Mouse (Mus musculus): ENCODE results near the gene Anxa6. TPM values are rescaled to one million over a fixed set of nuclear protein-coding genes. Genes with fewer than 3 reads are reported as not detected.
A peak's percentile ranks its signal among the peaks of the same experiment; 100 is the strongest.

Anxa6 gene
- total RNA-seq, 2 experiments from 2014 or later, result 70.0 to 70.2 TPM

- no peak for DNase-seq
- intact Hi-C loops (cut with DNase I), result no loop called here
These were observed 1.8 kb downstream of the Anxa6 start for GRCm38 (mm10) chr11:55031211-55031990.

- DNase-seq, result no peak
- intact Hi-C loops (cut with DNase I), result no loop called here
These were observed 4.7 kb downstream of the Anxa6 start for GRCm38 (mm10) chr11:55028509-55028908.

GRCm38 (mm10) chr11:55027204-55027855, 5.9 kb downstream of the Anxa6 start:
- no peak for DNase-seq
- intact Hi-C loops (cut with DNase I), result no loop called here

- peak; percentile 66 for DNase-seq
These were observed 7.3 kb downstream of the Anxa6 start for GRCm38 (mm10) chr11:55025896-55026295.

GRCm38 (mm10) chr11:55023583-55023982, 9.7 kb downstream of the Anxa6 start:
- intact Hi-C loops (cut with DNase I), result no loop called here
- DNase-seq, result no peak

More at GRCm38 (mm10) chr11:55025896-55026295, 7.3 kb downstream of the Anxa6 start:
- intact Hi-C loops (cut with DNase I), result no loop called here

GRCm38 (mm10) chr11:55023049-55023564, 10.1 kb downstream of the Anxa6 start:
- peak; percentile 94 for DNase-seq
- intact Hi-C loops (cut with DNase I), result no loop called here

- DNase-seq, result no peak
- intact Hi-C loops (cut with DNase I), result no loop called here
These were observed 10.7 kb downstream of the Anxa6 start for GRCm38 (mm10) chr11:55022508-55022907.

- intact Hi-C loops (cut with DNase I), result no loop called here
- no peak for DNase-seq
These were observed 11.4 kb downstream of the Anxa6 start for GRCm38 (mm10) chr11:55021859-55022258.

- DNase-seq, result no peak
- intact Hi-C loops (cut with DNase I), result no loop called here
These were observed 11.8 kb downstream of the Anxa6 start for GRCm38 (mm10) chr11:55021458-55021857.

GRCm38 (mm10) chr11:55019711-55020110, 13.5 kb downstream of the Anxa6 start:
- intact Hi-C loops (cut with DNase I), result no loop called here
- no peak for DNase-seq

GRCm38 (mm10) chr11:55018034-55018433, 15.2 kb downstream of the Anxa6 start:
- intact Hi-C loops (cut with DNase I), result no loop called here
- no peak for DNase-seq

- intact Hi-C loops (cut with DNase I), result no loop called here
These were observed 16.0 kb downstream of the Anxa6 start for GRCm38 (mm10) chr11:55017201-55017600.

GRCm38 (mm10) chr11:55016758-55017157, 16.5 kb downstream of the Anxa6 start:
- intact Hi-C loops (cut with DNase I), result no loop called here
- no peak for DNase-seq

More at GRCm38 (mm10) chr11:55017201-55017600, 16.0 kb downstream of the Anxa6 start:
- DNase-seq, result no peak

GRCm38 (mm10) chr11:55015831-55016241, 17.4 kb downstream of the Anxa6 start:
- DNase-seq, result peak; percentile 92
- intact Hi-C loops (cut with DNase I), result no loop called here

- DNase-seq, result peak; percentile 90
- intact Hi-C loops (cut with DNase I), result no loop called here
These were observed 18.0 kb downstream of the Anxa6 start for GRCm38 (mm10) chr11:55015264-55015663.

- intact Hi-C loops (cut with DNase I), result no loop called here
- no peak for DNase-seq
These were observed 19.4 kb downstream of the Anxa6 start for GRCm38 (mm10) chr11:55013802-55014201.

GRCm38 (mm10) chr11:55012551-55013521, 20.4 kb downstream of the Anxa6 start:
- intact Hi-C loops (cut with DNase I), result no loop called here
- no peak for DNase-seq

GRCm38 (mm10) chr11:55011440-55011839, 21.8 kb downstream of the Anxa6 start:
- no peak for DNase-seq
- intact Hi-C loops (cut with DNase I), result no loop called here

GRCm38 (mm10) chr11:55008230-55008629, 25.0 kb downstream of the Anxa6 start:
- DNase-seq, result no peak
- intact Hi-C loops (cut with DNase I), result no loop called here

GRCm38 (mm10) chr11:55005684-55006083, 27.6 kb downstream of the Anxa6 start:
- no peak for DNase-seq
- intact Hi-C loops (cut with DNase I), result no loop called here

All from left cerebral cortex, postnatal 4 days (tissue).